Mouse (Mus musculus) lung, embryonic 15.5 days (tissue): Measurements from ENCODE around the gene Rbp7. TPM values are rescaled to one million over a fixed set of nuclear protein-coding genes. Genes with fewer than 3 reads are reported as not detected.
A peak's percentile ranks its signal among the peaks of the same experiment; 100 is the strongest.

Experiments used
- ATAC-seq: fragments of 200-750 bp; cut with Nextera tagmentation; 2 replicates; pipeline ENCODE4 v1.8.0; 2017; ENCODE audit warnings: moderate number of reproducible peaks, borderline replicate concordance; ENCODE audit not compliant: low FRiP score, low TSS enrichment; ENCODE audit errors: extremely low read depth
- H3K27ac ChIP-seq: fragments of 300-500 bp; sonication (generic); 2 replicates; pipeline ENCODE4 v1.5.1; 2015; ENCODE audit warnings: moderate library complexity, mild to moderate bottlenecking, inconsistent platforms
- H3K27me3 ChIP-seq: fragments of 300-500 bp; sonication (generic); 2 replicates; pipeline ENCODE4 v1.6.1; 2015; ENCODE audit warnings: inconsistent platforms
- H3K36me3 ChIP-seq: fragments of 300-500 bp; sonication (generic); 2 replicates; pipeline ENCODE4 v1.6.1; 2015; ENCODE audit warnings: inconsistent platforms
- H3K4me1 ChIP-seq: fragments of 300-500 bp; sonication (generic); 2 replicates; pipeline ENCODE4 v1.6.1; 2015; ENCODE audit warnings: inconsistent platforms
- H3K4me2 ChIP-seq: fragments of 300-500 bp; sonication (generic); 2 replicates; pipeline ENCODE4 v1.6.1; 2015; ENCODE audit warnings: inconsistent platforms, mild to moderate bottlenecking, moderate library complexity
- H3K4me3 ChIP-seq: fragments of 300-500 bp; sonication (generic); 2 replicates; pipeline ENCODE4 v1.5.1; 2015; ENCODE audit warnings: mild to moderate bottlenecking, inconsistent platforms
- H3K9ac ChIP-seq: fragments of 300-500 bp; sonication (generic); 2 replicates; pipeline ENCODE4 v1.6.1; 2015; ENCODE audit warnings: inconsistent platforms
- H3K9me3 ChIP-seq: fragments of 300-500 bp; sonication (generic); 2 replicates; pipeline ENCODE4 v1.6.1; 2016; ENCODE audit warnings: inconsistent platforms
- WGBS: fragments of 180-500 bp; shearing (Covaris S2); methylation state at CpG from one replicate; pipeline ENCODE4 v1.1.7; 2015; 5-methylcytosine and 5-hydroxymethylcytosine counted together
- polyA plus RNA-seq: library from polyadenylated mRNA; unstranded; fragments of >200 nt; fragmentation: Nextera tagmentation; extraction: Ambion mirVana; gene quantifications from 2 replicates; pipeline ENCODE4 v1.2.1, GENCODE M21; 2015

The Rbp7 gene
- 2.7 and 3.6 TPM in 2 replicates for polyA plus RNA-seq

GRCm38 (mm10) chr4:149454879-149455278 is at the start of gene Rbp7:
Gene Rbp7 (minus strand): TSS chr4:149454978.
- ATAC-seq, result no peak
- Histone ChIP-seq H3K27ac (no peak within 1 kb of the TSS), H3K9me3 (no peaks in the 10 kb centered on the region), H3K36me3 (no peaks in the 10 kb centered on the region), H3K4me3 (no peak within 1 kb of the TSS), H3K27me3 (no peaks in the 10 kb centered on the region), H3K9ac (no peak within 1 kb of the TSS), H3K4me2 (no peak within 1 kb of the TSS), H3K4me1 (no peaks in the 10 kb centered on the region)
- WGBS, result 51% methylated on average over 8 of the region's 8 CpGs

- Histone ChIP-seq H3K9me3 (no peaks in the 10 kb centered on the region), H3K4me3 (no peak overlapping the region), H3K36me3 (0 out of 2 replicates have a peak, but pooled peaks cover 10% of the 10 kb centered on the region), H3K27me3 (no peaks in the 10 kb centered on the region), H3K4me1 (peaks cover under 1% of the 10 kb centered on the region; the same call in 1 of the 2 replicates), H3K4me2 (no peak overlapping the region), H3K9ac (no peak overlapping the region), H3K27ac (peak overlapping the region; percentile 68)
- ATAC-seq, result no peak
- WGBS, result 71% methylated on average over 5 of the region's 5 CpGs
These were observed 49.6 kb upstream of the Rbp7 start for GRCm38 (mm10) chr4:149504363-149504762.

- H3K36me3 ChIP-seq, result peaks cover 42% of the 10 kb centered on the region; the same call in 1 of the 2 replicates
- no peaks in the 10 kb centered on the region for H3K27me3 ChIP-seq
- no peak overlapping the region for H3K4me2 ChIP-seq
- H3K4me3 ChIP-seq, result no peak overlapping the region
- H3K4me1 ChIP-seq, result peaks cover 13% of the 10 kb centered on the region; the same call in 1 of the 2 replicates
- no peak overlapping the region for H3K9ac ChIP-seq
- no peak for ATAC-seq
- no peaks in the 10 kb centered on the region for H3K9me3 ChIP-seq
- H3K27ac ChIP-seq, result no peak overlapping the region
- WGBS, result 76% methylated on average over 5 of the region's 5 CpGs
These were observed 45.0 kb upstream of the Rbp7 start for GRCm38 (mm10) chr4:149499790-149500189.

GRCm38 (mm10) chr4:149498901-149499300 is 44.1 kb upstream of the Rbp7 start:
- H3K27ac ChIP-seq, result peak overlapping the region; percentile 57; the same call in 1 of the 2 replicates
- no peak overlapping the region for H3K4me2 ChIP-seq
- H3K36me3 ChIP-seq, result peaks cover 51% of the 10 kb centered on the region
- no peaks in the 10 kb centered on the region for H3K27me3 ChIP-seq
- ATAC-seq, result peak; percentile 40; the same call in 1 of the 2 replicates
- no peak overlapping the region for H3K4me3 ChIP-seq
- WGBS, result 59% methylated on average over 8 of the region's 8 CpGs
- H3K9ac ChIP-seq, result no peak overlapping the region
- peaks cover 13% of the 10 kb centered on the region; the same call in 1 of the 2 replicates for H3K4me1 ChIP-seq
- H3K9me3 ChIP-seq, result no peaks in the 10 kb centered on the region

GRCm38 (mm10) chr4:149496612-149497011 is 41.8 kb upstream of the Rbp7 start:
- H3K4me3 ChIP-seq, result no peak overlapping the region
- no peaks in the 10 kb centered on the region for H3K9me3 ChIP-seq
- H3K4me2 ChIP-seq, result no peak overlapping the region
- H3K27ac ChIP-seq, result no peak overlapping the region
- no peak for ATAC-seq
- no peaks in the 10 kb centered on the region for H3K27me3 ChIP-seq
- peaks cover 70% of the 10 kb centered on the region for H3K36me3 ChIP-seq
- no peak overlapping the region for H3K9ac ChIP-seq
- WGBS, result 68% methylated on average over 2 of the region's 2 CpGs
- H3K4me1 ChIP-seq, result peaks cover 13% of the 10 kb centered on the region; the same call in 1 of the 2 replicates

GRCm38 (mm10) chr4:149491151-149491550 is 36.4 kb upstream of the Rbp7 start:
- Histone ChIP-seq H3K27ac (no peak overlapping the region), H3K4me2 (no peak overlapping the region), H3K4me1 (peaks cover 7% of the 10 kb centered on the region; the same call in 1 of the 2 replicates), H3K27me3 (no peaks in the 10 kb centered on the region), H3K4me3 (no peak overlapping the region), H3K36me3 (peaks cover 80% of the 10 kb centered on the region), H3K9ac (no peak overlapping the region), H3K9me3 (no peaks in the 10 kb centered on the region)
- WGBS, result 91% methylated on average over 3 of the region's 3 CpGs
- no peak for ATAC-seq

- no peak for ATAC-seq
- Histone ChIP-seq H3K4me3 (no peak overlapping the region), H3K27me3 (no peaks in the 10 kb centered on the region), H3K9ac (no peak overlapping the region), H3K27ac (no peak overlapping the region), H3K4me2 (no peak overlapping the region), H3K36me3 (peaks cover 68% of the 10 kb centered on the region), H3K9me3 (no peaks in the 10 kb centered on the region), H3K4me1 (peaks cover 9% of the 10 kb centered on the region; the same call in 1 of the 2 replicates)
- WGBS, result 91% methylated on average over 14 of the region's 14 CpGs
These were observed 34.9 kb upstream of the Rbp7 start for GRCm38 (mm10) chr4:149489415-149490240.

- H3K27ac ChIP-seq, result no peak overlapping the region
- peaks cover 51% of the 10 kb centered on the region for H3K36me3 ChIP-seq
- H3K4me3 ChIP-seq, result no peak overlapping the region
- no peaks in the 10 kb centered on the region for H3K9me3 ChIP-seq
- H3K27me3 ChIP-seq, result no peaks in the 10 kb centered on the region
- no peak overlapping the region for H3K4me2 ChIP-seq
- ATAC-seq, result no peak
- 91% methylated on average over 12 of the region's 12 CpGs for WGBS
- peaks cover 17% of the 10 kb centered on the region for H3K4me1 ChIP-seq
- H3K9ac ChIP-seq, result no peak overlapping the region
These were observed 33.0 kb upstream of the Rbp7 start for GRCm38 (mm10) chr4:149487729-149488128.

GRCm38 (mm10) chr4:149485825-149486206 is 31.0 kb upstream of the Rbp7 start:
- peak overlapping the region; percentile 81 for H3K4me2 ChIP-seq
- peak overlapping the region; percentile 89 for H3K9ac ChIP-seq
- ATAC-seq, result no peak; the same call in 1 of the 2 replicates
- peak overlapping the region; percentile 77 for H3K27ac ChIP-seq
- H3K9me3 ChIP-seq, result no peaks in the 10 kb centered on the region
- H3K4me3 ChIP-seq, result peak overlapping the region; percentile 75
- peaks cover 36% of the 10 kb centered on the region for H3K36me3 ChIP-seq
- H3K27me3 ChIP-seq, result no peaks in the 10 kb centered on the region
- 0% methylated on average over 10 of the region's 10 CpGs for WGBS
- peaks cover 17% of the 10 kb centered on the region for H3K4me1 ChIP-seq

- Histone ChIP-seq H3K27me3 (no peaks in the 10 kb centered on the region), H3K4me1 (peaks cover 17% of the 10 kb centered on the region), H3K36me3 (peaks cover 35% of the 10 kb centered on the region), H3K9ac (peak within 1 kb of the TSS; percentile 89), H3K4me2 (peak within 1 kb of the TSS; percentile 81), H3K4me3 (peak within 1 kb of the TSS; percentile 75), H3K27ac (peak within 1 kb of the TSS; percentile 77), H3K9me3 (no peaks in the 10 kb centered on the region)
- WGBS, result under 1% methylated on average over 60 of the region's 60 CpGs
- peak; percentile 99 for ATAC-seq
These were observed 30.5 kb upstream of the Rbp7 start, which contains the start of the genes Nmnat1 and Lzic for GRCm38 (mm10) chr4:149485053-149485824. Gene Nmnat1 (minus strand): TSS chr4:149485202. Gene Lzic (plus strand): TSS chr4:149485229.

- peaks cover 28% of the 10 kb centered on the region for H3K36me3 ChIP-seq
- H3K27ac ChIP-seq, result peak overlapping the region; percentile 77; the same call in 1 of the 2 replicates
- H3K9me3 ChIP-seq, result no peaks in the 10 kb centered on the region
- H3K4me3 ChIP-seq, result peak overlapping the region; percentile 75
- peaks cover 17% of the 10 kb centered on the region for H3K4me1 ChIP-seq
- peak overlapping the region; percentile 89 for H3K9ac ChIP-seq
- no peaks in the 10 kb centered on the region for H3K27me3 ChIP-seq
- peak overlapping the region; percentile 81 for H3K4me2 ChIP-seq
- no peak for ATAC-seq
- whole genome bisulfite sequencing, result 40% methylated on average over 3 of the region's 3 CpGs
These were observed 29.8 kb upstream of the Rbp7 start for GRCm38 (mm10) chr4:149484566-149484965.
